Mouse (Mus musculus) inflammation-experienced regulatory T-cells, adult 6 months (primary cell): ENCODE results near the gene Tmc2. TPM values are rescaled to one million over a fixed set of nuclear protein-coding genes. Genes with fewer than 3 reads are reported as not detected.

Experiments
- ATAC-seq: one replicate; pipeline ENCODE4 v1.8.0; 2017
- polyA plus RNA-seq, 3 experiments: library from polyadenylated mRNA; unstranded; fragments of 100-300 nt; shearing (Covaris generic); gene quantifications; one replicate each; pipeline ENCODE4 v1.2.1; 2017

Tmc2 gene
- polyA plus RNA-seq, 3 experiments from 2014 or later, result not detected

- no peak for ATAC-seq
Measured at GRCm38 (mm10) chr2:130256762-130257161, 61.8 kb downstream of the Tmc2 start.

DNA sequence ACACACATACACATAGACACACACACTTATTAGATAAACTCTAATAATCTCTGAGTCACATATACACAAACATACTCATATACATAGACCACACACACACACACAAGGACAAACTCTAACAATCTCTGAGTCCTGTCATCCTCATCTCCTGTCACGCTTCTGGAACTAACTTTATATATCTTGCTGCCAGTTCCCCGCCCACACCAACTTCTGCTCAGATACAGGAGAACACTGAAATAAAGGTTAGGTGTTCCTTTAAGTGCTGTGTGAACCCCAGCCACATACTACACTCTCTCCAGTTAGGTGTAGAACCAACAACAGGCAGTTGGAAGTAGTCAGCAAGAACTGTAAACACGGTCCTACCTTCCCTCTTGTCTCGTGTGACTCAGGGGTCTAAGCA, 65.8 kb downstream of the Tmc2 start:
- ATAC-seq, result no peak

DNA sequence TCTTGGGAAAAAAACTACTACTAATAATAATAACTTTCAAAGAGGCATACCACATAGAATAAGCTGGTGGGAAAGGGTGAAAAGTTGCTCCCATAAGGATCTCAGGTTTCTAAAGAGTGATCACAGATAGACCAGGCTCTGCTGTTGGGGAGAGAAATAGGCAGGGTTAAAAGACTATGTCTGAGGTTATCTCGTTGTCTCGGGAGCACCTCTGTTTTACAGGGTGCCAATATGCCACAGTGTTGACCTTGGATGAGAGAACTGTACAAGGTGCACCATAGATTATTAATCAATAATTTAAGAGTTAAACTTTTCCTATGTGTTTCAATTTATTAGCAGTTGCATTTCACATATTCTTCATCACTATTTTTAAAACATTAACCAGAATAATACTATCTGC, 66.9 kb downstream of the Tmc2 start:
- ATAC-seq, result no peak

- ATAC-seq, result no peak
Measured at GRCm38 (mm10) chr2:130262398-130262797, 67.4 kb downstream of the Tmc2 start.

DNA sequence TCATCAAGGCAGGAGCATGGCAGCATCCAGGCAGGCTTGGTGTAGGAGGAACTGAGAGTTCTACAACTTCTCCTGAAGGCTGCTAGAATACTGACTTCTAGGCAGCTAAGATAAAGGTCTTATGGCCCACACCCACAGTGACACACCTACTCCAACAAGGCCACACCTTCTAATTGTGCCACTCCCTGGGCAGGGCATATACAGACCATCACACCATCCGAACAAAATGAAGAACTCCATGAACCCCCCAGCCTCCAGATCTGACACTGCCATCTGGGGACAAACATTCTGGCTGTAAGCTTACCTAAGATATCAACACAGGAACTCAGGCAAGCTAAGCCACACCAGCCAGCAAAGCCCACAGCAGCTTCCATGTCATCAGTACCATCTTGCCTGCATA, 70.5 kb downstream of the Tmc2 start:
- no peak for ATAC-seq

DNA sequence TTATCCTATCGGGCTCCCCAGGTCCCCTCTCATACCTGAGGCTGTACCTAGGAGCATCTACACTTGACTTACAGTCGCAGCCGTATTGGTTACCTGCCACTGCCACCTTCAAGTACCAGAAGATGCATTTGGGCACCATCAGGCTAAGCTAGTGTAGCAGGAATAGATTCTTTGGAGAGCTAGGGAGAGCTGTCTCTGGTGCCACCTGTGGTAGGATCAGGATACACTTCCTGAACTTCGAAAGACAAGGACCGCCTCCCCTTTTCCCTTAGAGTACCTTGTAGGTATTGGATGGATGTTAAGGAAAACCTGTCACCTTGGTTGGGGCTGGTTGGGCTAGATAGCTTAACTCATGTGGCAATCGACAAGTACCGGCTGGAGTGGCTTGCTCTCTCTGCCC, 73.1 kb downstream of the Tmc2 start:
- ATAC-seq, result no peak

- peak; percentile 14 for ATAC-seq
Measured at GRCm38 (mm10) chr2:130273732-130274131, 78.7 kb downstream of the Tmc2 start.

GRCm38 (mm10) chr2:130274149-130274861, 79.3 kb downstream of the Tmc2 start, which contains the start of gene Nop56:
Nop56 (plus strand) TSS chr2:130274430.
- peak; percentile 93 for ATAC-seq

DNA sequence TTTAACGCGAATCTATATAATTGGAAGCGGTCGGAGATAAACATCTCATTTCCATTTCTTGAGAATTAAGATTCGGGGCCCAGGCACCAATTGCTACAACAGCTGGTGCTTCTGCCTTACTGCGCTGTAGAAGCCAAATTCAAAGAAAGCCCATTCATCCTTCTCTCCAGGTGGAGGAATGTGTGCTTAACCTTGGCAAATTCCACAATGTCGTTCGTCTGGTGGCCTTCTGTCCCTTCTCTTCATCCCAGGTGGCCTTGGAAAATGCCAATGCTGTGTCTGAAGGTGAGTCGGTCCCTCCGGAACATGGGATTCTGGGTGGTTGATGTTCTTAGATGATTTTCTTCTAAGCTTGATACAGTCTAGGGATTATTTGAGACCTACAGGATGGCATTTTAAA, 79.9 kb downstream of the Tmc2 start:
- ATAC-seq, result no peak

DNA sequence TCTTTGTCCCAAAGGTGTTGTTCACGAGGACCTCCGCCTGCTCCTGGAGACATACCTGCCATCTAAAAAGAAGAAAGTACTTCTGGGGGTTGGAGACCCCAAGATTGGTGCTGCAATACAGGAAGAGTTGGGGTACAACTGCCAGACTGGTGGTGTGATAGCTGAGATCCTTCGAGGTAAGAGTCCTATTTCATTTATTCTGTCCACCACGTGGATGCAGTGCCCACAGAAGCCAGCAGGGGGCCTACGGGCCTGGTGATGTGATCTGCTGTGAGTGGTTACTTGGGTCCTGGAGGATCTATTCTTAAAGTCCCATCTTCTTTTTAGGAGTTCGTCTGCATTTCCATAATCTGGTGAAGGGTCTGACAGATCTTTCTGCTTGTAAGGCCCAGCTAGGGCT, 80.7 kb downstream of the Tmc2 start:
- no peak for ATAC-seq

- no peak for ATAC-seq
Measured at GRCm38 (mm10) chr2:130279600-130280091, 84.7 kb downstream of the Tmc2 start.

- no peak for ATAC-seq
Measured at GRCm38 (mm10) chr2:130280224-130280623, 85.2 kb downstream of the Tmc2 start.

DNA sequence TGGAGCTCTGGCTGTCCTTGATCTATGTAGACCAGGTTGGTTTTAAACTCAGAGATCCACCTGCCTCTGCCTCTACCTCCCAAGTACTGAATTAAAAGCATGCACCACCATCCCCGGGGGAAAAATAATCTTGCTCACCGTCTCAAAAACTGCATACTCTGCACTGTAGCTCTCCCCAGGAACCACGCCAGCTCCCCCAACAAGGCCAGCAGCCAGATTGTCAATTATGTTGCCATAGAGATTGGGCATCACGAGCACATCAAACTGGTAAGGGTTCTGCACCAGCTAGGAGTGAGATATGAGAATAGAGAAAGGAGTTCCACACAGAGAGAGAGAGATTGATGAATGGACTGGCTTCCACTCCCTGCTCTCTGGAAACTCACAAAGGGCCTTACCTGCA, 85.8 kb downstream of the Tmc2 start:
- ATAC-seq, result no peak

GRCm38 (mm10) chr2:130283854-130284654, 89.1 kb downstream of the Tmc2 start, which contains the start of gene Idh3b:
Idh3b (minus strand) TSS chr2:130284547.
- ATAC-seq, result peak; percentile 93

DNA sequence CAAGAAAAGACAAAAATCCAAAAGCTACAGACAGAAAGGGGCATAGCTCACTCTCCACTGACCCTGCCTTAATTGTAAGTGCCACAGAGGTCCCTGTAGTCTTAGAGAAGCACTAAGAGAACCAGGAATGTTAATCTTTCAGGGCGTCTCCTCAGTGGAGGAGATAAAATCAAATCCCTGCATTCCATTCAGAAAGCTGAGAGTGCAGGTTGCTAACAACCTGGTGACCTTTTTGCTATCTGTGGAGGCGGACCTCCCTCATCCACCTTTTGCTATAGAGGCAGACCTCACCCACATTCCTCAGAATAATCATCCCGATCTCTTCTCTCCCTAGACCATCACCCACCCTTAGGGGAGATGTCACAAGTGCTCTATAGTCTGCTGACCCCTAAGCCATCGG, 94.1 kb downstream of the Tmc2 start:
- no peak for ATAC-seq

- ATAC-seq, result peak; percentile 87
Measured at GRCm38 (mm10) chr2:130291434-130291833, 96.4 kb downstream of the Tmc2 start.

DNA sequence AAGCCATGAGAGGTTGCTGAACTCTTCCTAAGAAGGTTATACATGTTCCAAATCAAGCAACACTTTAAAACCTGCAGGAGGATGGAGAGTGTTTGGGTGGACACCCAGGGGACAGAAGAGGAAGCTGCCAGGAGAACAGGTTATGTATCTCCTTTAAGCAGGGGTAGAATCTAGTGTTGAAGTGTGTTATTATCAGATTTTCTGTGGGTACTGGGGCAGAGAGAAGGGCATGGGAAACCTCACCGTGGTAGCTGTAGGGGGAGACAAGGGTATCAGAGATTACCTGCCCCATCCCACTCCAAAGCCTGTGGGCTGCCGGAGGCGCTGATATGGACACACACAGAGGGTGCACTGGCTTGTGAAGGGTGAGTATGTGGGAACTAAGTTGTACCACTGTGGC, 98.0 kb downstream of the Tmc2 start:
- no peak for ATAC-seq

- ATAC-seq, result no peak
Measured at GRCm38 (mm10) chr2:130293486-130293885, 98.5 kb downstream of the Tmc2 start.

DNA sequence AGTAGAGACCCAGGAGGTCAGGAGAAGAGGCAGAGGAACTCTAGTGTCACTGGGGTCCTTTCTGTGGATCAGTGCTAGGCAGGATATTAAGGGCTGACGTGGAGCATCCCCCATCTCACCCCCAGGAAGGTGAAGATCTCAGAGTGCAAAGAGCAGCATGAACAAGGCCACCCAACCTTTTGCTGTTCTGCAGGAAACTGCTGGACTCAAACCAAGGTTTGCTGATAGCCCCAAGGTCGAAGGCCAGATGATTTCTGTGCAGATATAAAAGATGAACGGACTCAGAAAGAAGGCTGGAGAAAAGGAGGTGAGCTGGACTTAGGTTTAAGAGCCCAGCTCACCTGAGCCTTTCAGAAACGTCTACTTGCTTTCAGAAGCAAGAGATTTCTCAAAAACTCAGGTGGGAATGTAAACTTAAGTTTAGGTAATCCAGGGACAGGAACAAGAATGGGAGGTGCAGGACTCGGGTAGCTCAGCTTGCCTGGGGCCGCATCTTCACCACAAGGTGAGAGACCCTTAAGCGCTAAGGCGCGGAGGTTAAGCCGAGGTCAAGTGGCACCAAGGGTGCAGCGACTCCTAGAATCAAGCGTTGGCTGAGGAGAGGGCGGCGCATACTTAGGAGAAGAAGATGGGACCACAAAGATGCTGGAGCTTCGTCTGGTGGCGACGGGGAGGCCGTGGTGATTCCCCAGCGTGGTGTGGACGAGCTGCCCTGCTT, 99.4 kb downstream of the Tmc2 start:
- ATAC-seq, result no peak

- ATAC-seq, result no peak
Measured at GRCm38 (mm10) chr2:130294936-130295277, 99.9 kb downstream of the Tmc2 start, which contains the start of gene Ebf4. Ebf4 (plus strand) TSS chr2:130295169.

DNA sequence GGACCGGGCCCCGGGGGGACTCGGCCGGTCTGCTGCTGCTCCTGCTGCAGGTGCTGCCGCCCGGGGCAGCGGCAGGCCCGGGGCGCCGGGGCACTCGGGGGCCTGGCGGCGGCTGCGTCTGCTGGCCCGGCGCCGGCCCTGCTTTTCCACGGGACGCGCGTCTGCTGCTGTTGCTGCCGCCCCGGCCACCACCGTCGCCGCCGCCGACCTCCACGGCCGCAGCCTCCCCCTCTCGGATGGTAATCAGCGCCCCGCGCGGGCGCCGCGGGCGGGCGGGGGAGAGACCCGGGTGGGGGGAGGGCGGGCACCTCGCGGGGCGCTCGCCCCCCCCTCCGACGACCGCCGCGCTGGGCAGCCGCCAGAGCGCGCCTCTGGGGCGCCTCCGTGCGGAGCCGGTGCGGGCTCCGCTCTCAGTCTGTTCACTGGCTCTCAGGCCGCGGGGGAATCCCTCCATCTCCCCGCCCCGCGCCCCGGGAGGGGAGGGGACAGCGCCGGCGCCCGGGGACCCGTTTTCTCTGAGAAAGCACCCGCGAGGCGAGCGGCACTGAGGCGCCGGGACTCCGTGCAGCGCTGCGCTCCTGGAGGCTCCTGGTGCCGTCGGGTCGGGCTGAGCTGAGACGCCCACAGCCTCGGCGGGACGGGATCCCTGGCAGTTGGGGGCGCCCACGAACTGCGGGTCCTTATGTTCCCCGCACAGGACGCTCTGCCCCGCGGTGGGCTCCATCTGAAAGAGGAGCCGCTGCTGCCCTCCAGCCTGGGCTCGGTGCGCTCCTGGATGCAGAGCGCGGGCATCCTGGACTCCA, 100.5 kb downstream of the Tmc2 start:
- ATAC-seq, result no peak

DNA sequence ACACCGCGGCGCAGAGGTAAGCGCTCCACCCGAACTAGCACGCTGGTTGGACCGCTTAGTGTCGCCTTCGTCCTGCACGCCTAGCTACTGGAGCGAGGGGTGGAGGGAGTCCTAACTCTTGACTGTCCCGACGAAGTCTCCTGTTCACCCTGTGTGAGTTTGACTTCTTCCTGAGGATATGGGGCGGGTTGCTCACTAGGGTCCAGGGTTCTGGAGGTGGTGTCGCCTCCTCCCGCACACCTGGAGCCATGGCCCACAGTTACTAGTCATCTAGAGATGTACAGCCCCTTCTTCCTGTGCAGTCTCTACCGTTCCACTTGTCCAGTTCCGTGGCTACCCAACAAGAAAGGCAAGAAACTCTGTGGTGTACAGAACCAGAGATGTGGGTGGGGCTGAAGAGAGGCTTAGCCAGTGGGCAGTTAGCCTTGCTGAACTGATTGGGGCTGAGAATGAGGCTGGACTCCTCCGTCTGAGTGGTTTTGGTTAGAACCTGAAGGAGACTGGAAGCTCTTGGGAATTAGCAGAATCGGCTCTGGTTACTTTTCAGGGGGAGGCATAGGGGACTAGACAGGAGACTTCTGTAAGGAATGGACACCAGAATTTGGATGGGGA, 101.2 kb downstream of the Tmc2 start:
- no peak for ATAC-seq
